Mouse (Mus musculus): ENCODE data around the gene Spindoc. TPM values are rescaled to one million over a fixed set of nuclear protein-coding genes. Genes with fewer than 3 reads are reported as not detected.

Gene Spindoc
- polyA plus RNA-seq, 1 experiment from 2014 or later = 48.0 TPM

DNA sequence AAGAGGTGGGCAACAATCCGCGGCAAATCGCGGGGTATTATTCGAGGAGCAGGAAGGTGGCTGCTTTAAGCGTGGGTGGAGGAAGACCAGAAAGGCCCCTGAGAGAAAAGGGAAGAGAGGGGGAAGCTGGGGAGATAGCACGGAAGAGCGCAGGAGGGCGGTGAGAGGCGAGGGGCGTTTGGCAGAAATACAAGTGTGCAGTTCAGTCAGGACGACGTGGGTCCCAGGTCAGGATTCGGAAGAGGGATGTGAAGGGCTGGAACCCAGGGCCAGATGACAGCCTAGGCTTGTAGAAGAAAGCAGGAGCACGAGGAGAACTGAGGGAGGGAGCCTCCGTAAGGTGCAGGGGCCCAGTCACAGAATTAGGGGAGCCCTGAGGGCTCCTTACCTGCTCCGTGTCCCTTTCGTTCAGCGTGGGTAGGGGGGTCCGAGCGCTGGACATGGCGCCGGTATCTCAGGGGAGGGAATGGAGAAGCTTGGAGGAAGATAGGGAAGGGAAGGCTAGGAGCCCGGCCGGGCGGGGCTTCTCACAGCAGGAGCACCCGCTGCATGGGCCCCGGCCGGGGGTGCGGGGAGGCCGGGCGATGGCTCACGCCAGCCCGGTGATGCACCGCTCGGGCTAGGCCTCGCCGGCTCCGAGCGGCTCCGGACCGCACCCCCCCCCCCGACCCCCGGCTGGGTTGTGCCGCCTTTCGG, 41.9 kb downstream of the Spindoc start:
- DNase-seq (ENCODE audit: low spot score) = no peak
- Histone ChIP-seq H3K36me3 (peaks cover 2% of the 10 kb centered on the region; the same call in 1 of the 2 replicates), H3K27ac (peak overlapping the region; percentile 92), H3K27me3 (ENCODE audit: insufficient read depth, poor library complexity, severe bottlenecking) (no peaks in the 10 kb centered on the region), H3K9me3 (no peaks in the 10 kb centered on the region), H3K4me3 (peak overlapping the region; percentile 88), H3K4me1 (replicated peaks) (peaks cover 51% of the 10 kb centered on the region)
- WGBS = under 1% methylated on average over 38 of the region's 46 CpGs

GRCm38 (mm10) chr19:7340371-7340779, 42.4 kb downstream of the Spindoc start:
- 2% methylated on average over 15 of the region's 15 CpGs for WGBS
- no peaks in the 10 kb centered on the region for H3K27me3 ChIP-seq (ENCODE audit: insufficient read depth, poor library complexity, severe bottlenecking)

GRCm38 (mm10) chr19:7339867-7340266, 42.9 kb downstream of the Spindoc start:
- Histone ChIP-seq H3K36me3 (peaks cover 6% of the 10 kb centered on the region; the same call in 1 of the 2 replicates), H3K4me3 (peak overlapping the region; percentile 88), H3K27me3 (ENCODE audit: insufficient read depth, poor library complexity, severe bottlenecking) (no peaks in the 10 kb centered on the region), H3K4me1 (replicated peaks) (peaks cover 46% of the 10 kb centered on the region), H3K9me3 (no peaks in the 10 kb centered on the region), H3K27ac (peak overlapping the region; percentile 8)
- 61% methylated on average over 4 of the region's 4 CpGs for WGBS
- no peak for DNase-seq (ENCODE audit: low spot score)

More at GRCm38 (mm10) chr19:7340371-7340779, 42.4 kb downstream of the Spindoc start:
- Histone ChIP-seq H3K4me3 (peak overlapping the region; percentile 88), H3K36me3 (peaks cover 6% of the 10 kb centered on the region; the same call in 1 of the 2 replicates), H3K9me3 (no peaks in the 10 kb centered on the region), H3K4me1 (replicated peaks) (peaks cover 50% of the 10 kb centered on the region), H3K27ac (peak overlapping the region; percentile 92)
- DNase-seq (ENCODE audit: low spot score) = peak; percentile 13

DNA sequence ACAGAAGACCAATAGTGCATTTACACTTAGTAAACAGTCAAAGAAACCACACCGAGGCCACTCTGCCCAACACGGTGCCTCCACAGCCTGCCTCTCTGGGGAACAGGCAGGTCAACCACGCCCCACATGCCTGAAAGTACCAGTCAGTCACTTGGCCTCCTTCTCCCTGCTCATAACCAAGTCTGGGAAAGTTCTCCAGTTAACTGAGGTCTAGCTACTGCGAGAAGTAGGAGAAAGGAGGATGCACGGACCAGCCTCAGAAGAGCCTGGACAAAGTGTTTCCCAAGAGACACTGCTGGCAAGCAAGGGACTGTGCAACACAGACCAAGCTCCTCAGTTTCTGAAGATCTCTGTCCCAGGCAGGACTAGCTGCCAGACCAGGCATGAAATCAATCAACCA, 43.8 kb downstream of the Spindoc start:
- no peaks in the 10 kb centered on the region for H3K27me3 ChIP-seq (ENCODE audit: insufficient read depth, poor library complexity, severe bottlenecking)
- H3K36me3 ChIP-seq = peaks cover 13% of the 10 kb centered on the region
- DNase-seq (ENCODE audit: low spot score) = no peak
- H3K4me1 ChIP-seq (replicated peaks) = peaks cover 54% of the 10 kb centered on the region
- H3K4me3 ChIP-seq = peak overlapping the region; percentile 88
- H3K9me3 ChIP-seq = no peaks in the 10 kb centered on the region
- peak overlapping the region; percentile 8 for H3K27ac ChIP-seq
- 64% methylated on average over 5 of the region's 5 CpGs for WGBS

- no peaks in the 10 kb centered on the region for H3K9me3 ChIP-seq
- 89% methylated on average over 2 of the region's 2 CpGs for WGBS
- H3K36me3 ChIP-seq = peaks cover 23% of the 10 kb centered on the region
- H3K4me3 ChIP-seq = no peak overlapping the region
- no peak for DNase-seq (ENCODE audit: low spot score)
- H3K4me1 ChIP-seq (replicated peaks) = peaks cover 55% of the 10 kb centered on the region
- no peaks in the 10 kb centered on the region for H3K27me3 ChIP-seq (ENCODE audit: insufficient read depth, poor library complexity, severe bottlenecking)
- H3K27ac ChIP-seq = no peak overlapping the region
Measured at GRCm38 (mm10) chr19:7337781-7338342, 44.9 kb downstream of the Spindoc start.

DNA sequence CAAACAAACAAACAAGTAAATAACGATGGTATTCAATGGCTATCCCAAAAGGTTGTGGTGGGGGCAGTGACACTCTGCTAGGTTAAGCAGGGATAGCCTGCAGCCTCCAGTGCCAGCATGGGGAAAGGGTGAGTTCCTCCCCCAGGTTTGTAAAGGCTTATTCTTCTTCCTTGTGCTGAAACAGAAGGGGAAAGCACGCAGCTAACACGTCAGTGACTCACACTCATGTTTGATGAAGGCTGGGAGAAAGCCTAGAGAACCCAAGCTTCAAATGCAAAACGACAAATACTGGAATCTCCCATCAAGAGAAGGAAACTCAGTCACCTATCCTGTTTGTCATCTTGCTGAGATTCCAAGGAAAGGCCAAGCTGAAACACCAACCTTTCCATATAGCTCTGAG, 47.1 kb downstream of the Spindoc start:
- WGBS = 85% methylated on average over 4 of the region's 4 CpGs
- Histone ChIP-seq H3K27me3 (ENCODE audit: insufficient read depth, poor library complexity, severe bottlenecking) (no peaks in the 10 kb centered on the region), H3K36me3 (peaks cover 38% of the 10 kb centered on the region), H3K4me1 (replicated peaks) (peaks cover 50% of the 10 kb centered on the region), H3K4me3 (no peak overlapping the region), H3K27ac (no peak overlapping the region), H3K9me3 (no peaks in the 10 kb centered on the region)
- DNase-seq (ENCODE audit: low spot score) = no peak

DNA sequence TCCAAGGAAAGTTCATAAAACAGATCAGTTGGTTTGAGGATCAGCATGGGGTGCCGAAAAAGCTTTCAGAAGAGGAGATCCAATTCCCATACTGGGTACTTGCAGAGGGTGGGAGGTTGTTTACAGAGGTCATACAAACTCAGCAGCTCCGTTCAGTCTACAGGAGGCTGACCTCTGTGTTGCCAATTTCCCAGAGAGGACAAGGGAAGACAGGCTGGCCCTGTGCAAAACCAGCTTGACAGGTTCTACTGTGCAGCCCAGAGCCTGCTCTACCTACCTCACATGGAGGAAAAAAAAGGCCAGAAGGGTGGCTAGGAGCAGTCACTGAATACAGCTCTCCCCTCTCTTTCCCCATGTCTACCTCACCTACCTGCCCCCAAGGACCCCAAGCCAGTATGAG, 48.7 kb downstream of the Spindoc start:
- H3K4me3 ChIP-seq = no peak overlapping the region
- no peaks in the 10 kb centered on the region for H3K27me3 ChIP-seq (ENCODE audit: insufficient read depth, poor library complexity, severe bottlenecking)
- H3K4me1 ChIP-seq (replicated peaks) = peaks cover 33% of the 10 kb centered on the region
- WGBS = 75% methylated on average over 2 of the region's 2 CpGs
- no peaks in the 10 kb centered on the region for H3K9me3 ChIP-seq
- H3K36me3 ChIP-seq = peaks cover 46% of the 10 kb centered on the region
- no peak for DNase-seq (ENCODE audit: low spot score)
- H3K27ac ChIP-seq = no peak overlapping the region

GRCm38 (mm10) chr19:7321391-7321790, 61.4 kb downstream of the Spindoc start:
- no peak for DNase-seq (ENCODE audit: low spot score)
- WGBS = 91% methylated on average over 3 of the region's 3 CpGs
- H3K4me3 ChIP-seq = no peak overlapping the region
- no peaks in the 10 kb centered on the region for H3K27me3 ChIP-seq (ENCODE audit: insufficient read depth, poor library complexity, severe bottlenecking)
- no peaks in the 10 kb centered on the region for H3K9me3 ChIP-seq
- no peak overlapping the region for H3K27ac ChIP-seq
- peaks cover 2% of the 10 kb centered on the region for H3K36me3 ChIP-seq
- H3K4me1 ChIP-seq (replicated peaks) = no peaks in the 10 kb centered on the region

- Histone ChIP-seq H3K36me3 (no peaks in the 10 kb centered on the region; the same call in 1 of the 2 replicates), H3K9me3 (no peaks in the 10 kb centered on the region), H3K27ac (no peak overlapping the region), H3K27me3 (ENCODE audit: insufficient read depth, poor library complexity, severe bottlenecking) (no peaks in the 10 kb centered on the region), H3K4me3 (no peak overlapping the region), H3K4me1 (replicated peaks) (no peaks in the 10 kb centered on the region)
- DNase-seq (ENCODE audit: low spot score) = no peak
- 69% methylated on average over 2 of the region's 2 CpGs for WGBS
Measured at GRCm38 (mm10) chr19:7320181-7320580, 62.6 kb downstream of the Spindoc start.

DNA sequence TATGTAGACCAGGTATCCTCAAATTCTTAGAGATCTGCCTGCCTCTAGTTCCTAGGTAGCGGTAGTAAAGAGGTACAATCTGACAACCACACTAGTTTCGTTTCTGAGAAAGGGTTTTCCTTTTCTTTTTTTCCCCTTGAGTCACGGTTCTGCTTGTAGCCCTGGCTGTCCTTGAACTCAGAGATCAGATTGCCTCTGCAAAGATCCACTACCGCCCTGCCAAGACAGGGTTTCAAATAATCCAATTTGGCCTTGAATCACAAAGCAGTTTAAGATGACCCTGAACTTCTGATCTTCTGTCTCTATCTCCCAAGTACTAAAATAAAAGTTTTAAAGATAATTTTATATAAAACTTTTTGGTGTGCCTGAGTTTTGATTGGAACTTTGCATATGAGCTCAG, 65.1 kb downstream of the Spindoc start:
- no peaks in the 10 kb centered on the region; the same call in 1 of the 2 replicates for H3K36me3 ChIP-seq
- H3K27ac ChIP-seq = no peak overlapping the region
- 0 out of 2 replicates have a peak, but pooled peaks cover 4% of the 10 kb centered on the region for H3K4me1 ChIP-seq (replicated peaks)
- H3K27me3 ChIP-seq (ENCODE audit: insufficient read depth, poor library complexity, severe bottlenecking) = no peaks in the 10 kb centered on the region
- no peaks in the 10 kb centered on the region for H3K9me3 ChIP-seq
- 87% methylated on average over 4 of the region's 4 CpGs for WGBS
- no peak overlapping the region for H3K4me3 ChIP-seq
- no peak for DNase-seq (ENCODE audit: low spot score)

- Histone ChIP-seq H3K9me3 (no peaks in the 10 kb centered on the region), H3K4me1 (replicated peaks) (peaks cover 12% of the 10 kb centered on the region), H3K36me3 (no peaks in the 10 kb centered on the region; the same call in 1 of the 2 replicates), H3K4me3 (no peak overlapping the region), H3K27ac (no peak overlapping the region), H3K27me3 (ENCODE audit: insufficient read depth, poor library complexity, severe bottlenecking) (no peaks in the 10 kb centered on the region)
- WGBS = 81% methylated on average over 4 of the region's 4 CpGs
- DNase-seq (ENCODE audit: low spot score) = no peak
Measured at GRCm38 (mm10) chr19:7316822-7317221, 66.0 kb downstream of the Spindoc start.

DNA sequence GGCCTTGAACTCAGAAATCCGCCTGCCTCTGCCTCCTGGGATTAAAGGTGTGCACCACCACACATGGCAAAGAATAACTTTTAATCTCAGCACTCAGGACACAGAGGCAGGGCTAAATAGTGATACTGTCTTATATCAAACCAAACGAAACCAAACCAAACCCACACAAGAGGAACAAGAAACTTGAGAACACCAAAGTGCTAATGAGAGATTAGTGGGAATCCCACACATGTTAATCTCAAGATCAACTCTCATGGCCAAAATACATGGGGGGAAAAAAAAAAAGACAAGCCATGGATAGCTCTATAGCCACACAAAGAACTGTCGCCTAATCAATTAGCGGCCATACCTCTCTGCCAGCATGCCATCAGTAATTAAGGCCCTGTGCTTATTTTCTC, 67.2 kb downstream of the Spindoc start:
- no peak overlapping the region for H3K4me3 ChIP-seq
- H3K36me3 ChIP-seq = no peaks in the 10 kb centered on the region; the same call in 1 of the 2 replicates
- no peak overlapping the region for H3K27ac ChIP-seq
- H3K9me3 ChIP-seq = no peaks in the 10 kb centered on the region
- no peaks in the 10 kb centered on the region for H3K27me3 ChIP-seq (ENCODE audit: insufficient read depth, poor library complexity, severe bottlenecking)
- no peak for DNase-seq (ENCODE audit: low spot score)
- 92% methylated on average over 4 of the region's 4 CpGs for WGBS
- peaks cover 25% of the 10 kb centered on the region for H3K4me1 ChIP-seq (replicated peaks)

GRCm38 (mm10) chr19:7314976-7315586, 67.7 kb downstream of the Spindoc start:
- Histone ChIP-seq H3K9me3 (no peaks in the 10 kb centered on the region), H3K27me3 (ENCODE audit: insufficient read depth, poor library complexity, severe bottlenecking) (no peaks in the 10 kb centered on the region), H3K27ac (no peak overlapping the region), H3K4me1 (replicated peaks) (peaks cover 30% of the 10 kb centered on the region), H3K4me3 (no peak overlapping the region), H3K36me3 (no peaks in the 10 kb centered on the region; the same call in 1 of the 2 replicates)
- no peak for DNase-seq (ENCODE audit: low spot score)
- 96% methylated on average over 8 of the region's 8 CpGs for WGBS

Data from hindbrain, embryonic 10.5 days (tissue).